Mouse (Mus musculus) forebrain, postnatal 0 days (tissue): ENCODE measurements around the gene Sigirr. TPM values are rescaled to one million over a fixed set of nuclear protein-coding genes. Genes with fewer than 3 reads are reported as not detected.

Experiments used
- ATAC-seq: fragments of 200-750 bp; cut with Nextera tagmentation; 2 replicates; pipeline ENCODE4 v1.8.0; 2017; ENCODE audit warnings: mild to moderate bottlenecking, moderate library complexity
- DNase-seq: peaks from one replicate; pipeline ENCODE4 v3.0.0-alpha.2; 2015
- H3K27ac ChIP-seq: fragments of 300-500 bp; sonication (generic); 2 replicates; pipeline ENCODE4 v1.5.1; 2014; ENCODE audit warnings: low read depth, mild to moderate bottlenecking, antibody characterized with exemption, low read length, moderate library complexity, mixed read lengths
- H3K27me3 ChIP-seq: fragments of 300-500 bp; sonication (generic); 2 replicates; pipeline ENCODE4 v1.6.1; 2014; ENCODE audit warnings: mild to moderate bottlenecking, low read length, mixed read lengths; ENCODE audit not compliant: insufficient read depth
- H3K36me3 ChIP-seq: fragments of 300-500 bp; sonication (generic); 2 replicates; pipeline ENCODE4 v1.6.1; 2014; ENCODE audit warnings: mild to moderate bottlenecking, moderate library complexity; ENCODE audit not compliant: insufficient read depth
- H3K4me1 ChIP-seq: fragments of 300-500 bp; sonication (generic); 2 replicates; pipeline ENCODE4 v1.6.1; 2014; ENCODE audit warnings: antibody characterized with exemption; ENCODE audit not compliant: insufficient read depth
- H3K4me2 ChIP-seq: fragments of 300-500 bp; sonication (generic); 2 replicates; pipeline ENCODE4 v1.6.1; 2014; ENCODE audit warnings: low read depth, mild to moderate bottlenecking, moderate library complexity
- H3K4me3 ChIP-seq: fragments of 300-500 bp; sonication (generic); 2 replicates; pipeline ENCODE4 v1.5.1; 2014; ENCODE audit warnings: low read depth, low read length, mixed read lengths
- H3K9ac ChIP-seq: fragments of 300-500 bp; sonication (generic); 2 replicates; pipeline ENCODE4 v1.6.1; 2014; ENCODE audit warnings: mild to moderate bottlenecking
- H3K9me3 ChIP-seq: fragments of 300-500 bp; sonication (generic); 2 replicates; pipeline ENCODE4 v1.6.1; 2016; ENCODE audit warnings: low read length
- CTCF ChIP-seq: sonication (generic); IDR thresholded peaks from 2 replicates; pipeline ENCODE4 v1.5.1; 2016; ENCODE audit warnings: antibody characterized with exemption, control low read depth, low read depth
- whole genome bisulfite sequencing: fragments of 180-500 bp; shearing (Covaris S2); extraction: QIAGEN DNeasy Blood & Tissue Kit; methylation state at CpG from one replicate; pipeline ENCODE4 v1.1.7; 2014; 5-methylcytosine and 5-hydroxymethylcytosine counted together
- polyA plus RNA-seq: library from polyadenylated mRNA; unstranded; fragments of >200 nt; fragmentation: Nextera tagmentation; extraction: Ambion mirVana; gene quantifications from 2 replicates; pipeline ENCODE4 v1.2.1, GENCODE M21; 2015
- total RNA-seq: library from RNA; depleted of rRNA; stranded (reverse); fragments of >200 nt; gene quantifications from 2 replicates; pipeline ENCODE4 v1.2.3, GENCODE M21; 2014

Sigirr gene
- total and polyA plus RNA-seq, 2 experiments from 2014 or later: 2.7 to 2.9 TPM

GRCm38 (mm10) chr7:141143112-141143511 lies 42.7 kb upstream of the Sigirr start:
- H3K4me2 ChIP-seq: no peak overlapping the region
- WGBS: 52% methylated on average over 5 of the region's 5 CpGs
- H3K27ac ChIP-seq: no peak overlapping the region
- H3K4me3 ChIP-seq: no peak overlapping the region
- peak; percentile 49 for TF ChIP-seq CTCF
- H3K27me3 ChIP-seq: no peaks in the 10 kb centered on the region
- H3K36me3 ChIP-seq: peaks cover 22% of the 10 kb centered on the region
- no peak for DNase-seq
- no peak overlapping the region for H3K9ac ChIP-seq
- no peaks in the 10 kb centered on the region for H3K4me1 ChIP-seq
- H3K9me3 ChIP-seq: no peaks in the 10 kb centered on the region
- ATAC-seq: no peak

DNA sequence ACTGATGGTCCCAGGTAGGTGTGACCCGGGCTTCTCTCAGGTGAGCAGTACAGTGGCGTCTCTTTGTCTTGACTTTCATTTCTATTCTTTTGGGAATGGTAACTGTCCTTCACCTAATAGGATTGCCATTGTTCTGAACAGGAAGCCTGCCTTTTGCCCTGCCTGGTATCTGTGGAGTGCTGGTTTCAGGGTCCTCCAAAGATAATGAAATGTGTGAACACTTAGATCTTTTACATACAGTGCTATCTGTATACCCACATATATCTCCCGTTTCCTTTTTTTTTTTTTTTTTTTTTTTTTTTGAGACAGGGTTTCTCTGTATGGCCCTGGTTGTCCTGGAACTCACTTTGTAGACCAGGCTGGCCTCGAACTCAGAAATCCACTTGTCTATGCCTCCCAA lies 41.0 kb upstream of the Sigirr start:
- Histone ChIP-seq H3K4me1 (no peaks in the 10 kb centered on the region), H3K9me3 (no peaks in the 10 kb centered on the region), H3K27me3 (no peaks in the 10 kb centered on the region), H3K4me3 (no peak overlapping the region), H3K9ac (no peak overlapping the region), H3K36me3 (peaks cover 26% of the 10 kb centered on the region), H3K27ac (no peak overlapping the region), H3K4me2 (no peak overlapping the region)
- no peak for DNase-seq
- WGBS: 94% methylated on average over 4 of the region's 4 CpGs
- no peak for TF ChIP-seq CTCF
- ATAC-seq: no peak

GRCm38 (mm10) chr7:141131904-141132755 lies 31.8 kb upstream of the Sigirr start:
- no peak overlapping the region for H3K27ac ChIP-seq
- H3K4me2 ChIP-seq: peak overlapping the region; percentile 76
- H3K4me1 ChIP-seq: peaks cover 8% of the 10 kb centered on the region
- TF ChIP-seq CTCF: no peak
- DNase-seq (no peak), ATAC-seq (no peak)
- H3K9ac ChIP-seq: peak overlapping the region; percentile 92
- 62% methylated on average over 12 of the region's 12 CpGs for WGBS
- peak overlapping the region; percentile 79 for H3K4me3 ChIP-seq
- no peaks in the 10 kb centered on the region for H3K27me3 ChIP-seq
- no peaks in the 10 kb centered on the region for H3K9me3 ChIP-seq
- H3K36me3 ChIP-seq: peaks cover 22% of the 10 kb centered on the region

DNA sequence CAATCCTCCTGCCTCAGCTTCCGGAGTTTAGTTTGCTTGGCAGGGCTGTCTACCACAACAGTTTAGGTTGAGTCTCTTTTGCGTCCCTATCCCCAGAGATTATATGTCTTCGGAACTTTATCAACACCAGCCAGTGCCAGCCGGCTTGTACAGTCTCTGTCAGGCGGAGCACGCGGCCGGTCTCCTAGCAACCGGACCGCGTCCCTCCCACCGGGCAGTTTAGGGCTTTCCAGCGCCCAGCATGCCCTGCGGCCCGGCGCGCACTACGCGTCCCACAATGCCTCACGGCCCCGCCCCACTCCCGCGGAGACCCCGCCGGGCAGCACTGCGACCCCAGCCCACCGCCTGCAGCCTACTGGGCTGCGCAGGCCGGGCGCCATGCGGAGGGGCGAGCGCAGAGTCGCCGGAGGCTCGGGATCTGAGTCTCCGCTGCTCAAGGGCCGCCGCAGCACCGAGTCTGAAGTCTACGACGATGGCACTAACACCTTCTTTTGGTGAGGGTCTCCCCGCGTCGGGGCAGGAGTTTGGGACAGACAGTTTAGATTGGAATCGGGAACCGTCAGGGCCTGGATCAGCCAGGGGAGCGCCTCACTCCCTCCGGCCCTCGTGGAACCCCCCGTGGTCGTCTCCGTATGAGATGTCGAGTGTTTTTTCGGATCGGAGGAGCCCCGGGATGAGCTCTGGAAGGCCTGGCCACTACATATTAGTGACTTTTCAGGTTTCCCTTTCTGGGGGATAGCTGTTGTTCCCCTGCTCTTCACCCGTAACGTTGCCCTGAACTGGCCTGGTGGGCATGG lies 30.9 kb upstream of the Sigirr start:
- H3K27me3 ChIP-seq: no peaks in the 10 kb centered on the region
- ATAC-seq: peak; percentile 100
- peak overlapping the region; percentile 92 for H3K9ac ChIP-seq
- H3K27ac ChIP-seq: no peak overlapping the region
- peaks cover 8% of the 10 kb centered on the region for H3K4me1 ChIP-seq
- WGBS: 1% methylated on average over 59 of the region's 59 CpGs
- H3K36me3 ChIP-seq: peaks cover 13% of the 10 kb centered on the region
- peak overlapping the region; percentile 79 for H3K4me3 ChIP-seq
- no peaks in the 10 kb centered on the region for H3K9me3 ChIP-seq
- H3K4me2 ChIP-seq: peak overlapping the region; percentile 76
- DNase-seq: peak; percentile 94
- no peak for TF ChIP-seq CTCF

- ATAC-seq: no peak
- Histone ChIP-seq H3K9me3 (no peaks in the 10 kb centered on the region), H3K4me3 (peak overlapping the region; percentile 42), H3K4me2 (peak overlapping the region; percentile 67), H3K36me3 (no peaks in the 10 kb centered on the region), H3K4me1 (no peaks in the 10 kb centered on the region), H3K27me3 (no peaks in the 10 kb centered on the region), H3K9ac (peak overlapping the region; percentile 57), H3K27ac (0 out of 2 replicates have a peak overlapping the region, but pooled peaks have one; percentile 57)
- no peak for DNase-seq
- no peak for TF ChIP-seq CTCF
- WGBS: 2% methylated on average over 15 of the region's 15 CpGs
Observed at GRCm38 (mm10) chr7:141123517-141123856, 23.1 kb upstream of the Sigirr start.

GRCm38 (mm10) chr7:141122689-141123516 lies 22.5 kb upstream of the Sigirr start:
- H3K9me3 ChIP-seq: no peaks in the 10 kb centered on the region
- ATAC-seq (peak; percentile 93), DNase-seq (peak; percentile 86)
- H3K36me3 ChIP-seq: no peaks in the 10 kb centered on the region
- H3K4me2 ChIP-seq: peak overlapping the region; percentile 67
- TF ChIP-seq CTCF: no peak
- H3K27ac ChIP-seq: 0 out of 2 replicates have a peak overlapping the region, but pooled peaks have one; percentile 57
- H3K4me1 ChIP-seq: no peaks in the 10 kb centered on the region
- H3K9ac ChIP-seq: peak overlapping the region; percentile 57
- no peaks in the 10 kb centered on the region for H3K27me3 ChIP-seq
- WGBS: 3% methylated on average over 29 of the region's 29 CpGs
- H3K4me3 ChIP-seq: peak overlapping the region; percentile 42
